Mouse (Mus musculus) lung, embryonic 14.5 days (tissue): ENCODE measurements around the gene Klf1. TPM values are rescaled to one million over a fixed set of nuclear protein-coding genes. Genes with fewer than 3 reads are reported as not detected.
"Not testable (repeated sequence)": the region's sequence is repeated elsewhere in the genome, so short reads cannot be mapped to it uniquely, and the experiment has no call there.

Experiments used
- ATAC-seq: fragments of 200-750 bp; cut with Nextera tagmentation; 2 replicates; pipeline ENCODE4 v1.8.0; 2017; ENCODE audit warnings: mild to moderate bottlenecking, moderate TSS enrichment, moderate library complexity; ENCODE audit not compliant: insufficient read depth
- DNase-seq: peaks from one replicate; pipeline ENCODE4 v3.0.0-alpha.2; 2015
- H3K27ac ChIP-seq: fragments of 300-500 bp; sonication (generic); 2 replicates; pipeline ENCODE4 v1.5.1; 2014; ENCODE audit warnings: low read depth, mild to moderate bottlenecking, moderate library complexity
- H3K27me3 ChIP-seq: fragments of 300-500 bp; sonication (generic); 2 replicates; pipeline ENCODE4 v1.6.1; 2014; ENCODE audit warnings: low read length, control low read depth; ENCODE audit not compliant: insufficient read depth
- H3K36me3 ChIP-seq: fragments of 300-500 bp; sonication (generic); 2 replicates; pipeline ENCODE4 v1.6.1; 2014; ENCODE audit warnings: control low read depth; ENCODE audit not compliant: insufficient read depth
- H3K4me1 ChIP-seq: fragments of 300-500 bp; sonication (generic); 2 replicates; pipeline ENCODE4 v1.6.1; 2014; ENCODE audit warnings: antibody characterized with exemption, control low read depth; ENCODE audit not compliant: insufficient read depth
- H3K4me2 ChIP-seq: fragments of 300-500 bp; sonication (generic); 2 replicates; pipeline ENCODE4 v1.6.1; 2014; ENCODE audit warnings: mild to moderate bottlenecking
- H3K4me3 ChIP-seq: fragments of 300-500 bp; sonication (generic); 2 replicates; pipeline ENCODE4 v1.5.1; 2014; ENCODE audit warnings: low read depth, low read length
- H3K9ac ChIP-seq: fragments of 300-500 bp; sonication (generic); 2 replicates; pipeline ENCODE4 v1.6.1; 2014
- H3K9me3 ChIP-seq: fragments of 300-500 bp; sonication (generic); 2 replicates; pipeline ENCODE4 v1.6.1; 2016; ENCODE audit warnings: low read depth, low read length, control low read depth
- CTCF ChIP-seq: IDR thresholded peaks from 2 replicates; pipeline ENCODE4 v1.5.1; 2016; ENCODE audit warnings: antibody characterized with exemption, low read depth
- WGBS: fragments of 180-500 bp; shearing (Covaris S2); extraction: QIAGEN DNeasy Blood & Tissue Kit; methylation state at CpG from one replicate; pipeline ENCODE4 v1.1.7; 2014; 5-methylcytosine and 5-hydroxymethylcytosine counted together
- polyA plus RNA-seq: library from polyadenylated mRNA; unstranded; fragments of >200 nt; fragmentation: Nextera tagmentation; extraction: Ambion mirVana; gene quantifications from 2 replicates; pipeline ENCODE4 v1.2.1, GENCODE M21; 2014

The Klf1 gene
- polyA plus RNA-seq, 1 experiment from 2014 or later = 1.9 TPM

GRCm38 (mm10) chr8:84907493-84907892, 5.8 kb downstream of the Klf1 start:
- TF ChIP-seq CTCF = no peak
- Histone ChIP-seq H3K27ac (no peak overlapping the region), H3K36me3 (no peaks in the 10 kb centered on the region), H3K9me3 (no peaks in the 10 kb centered on the region), H3K4me1 (0 out of 2 replicates have a peak, but pooled peaks cover 6% of the 10 kb centered on the region), H3K27me3 (peaks cover 21% of the 10 kb centered on the region), H3K9ac (no peak overlapping the region), H3K4me3 (no peak overlapping the region), H3K4me2 (no peak overlapping the region)
- DNase-seq (no peak), ATAC-seq (no peak)
- 73% methylated on average over 8 of the region's 8 CpGs for WGBS

DNA sequence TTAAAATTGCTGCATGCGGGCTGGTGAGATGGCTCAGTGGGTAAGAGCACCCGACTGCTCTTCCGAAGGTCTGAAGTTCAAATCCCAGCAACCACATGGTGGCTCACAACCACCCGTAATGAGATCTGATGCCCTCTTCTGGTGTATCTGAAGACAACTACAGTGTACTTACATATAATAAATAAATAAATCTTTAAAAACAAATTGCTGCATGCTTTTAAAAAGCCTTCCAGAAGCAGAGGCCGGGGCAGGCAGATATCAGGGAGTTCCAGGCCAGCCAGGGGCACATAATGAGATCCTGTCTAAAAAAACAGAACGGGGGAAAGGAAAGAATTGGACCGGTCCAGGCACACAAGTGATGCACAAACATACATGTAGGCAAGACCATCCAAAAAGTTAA, 6.3 kb downstream of the Klf1 start:
- peak overlapping the region; percentile 58 for H3K4me3 ChIP-seq
- 0 out of 2 replicates have a peak overlapping the region, but pooled peaks have one; percentile 30 for H3K27ac ChIP-seq
- H3K9me3 ChIP-seq, H3K36me3 ChIP-seq, DNase-seq, ATAC-seq, H3K4me1 ChIP-seq: not testable (repeated sequence)
- 33% methylated on average over 6 of the region's 7 CpGs for WGBS
- H3K4me2 ChIP-seq = peak overlapping the region; percentile 93
- H3K9ac ChIP-seq = peak overlapping the region; percentile 34; the same call in 1 of the 2 replicates
- H3K27me3 ChIP-seq = peaks cover 26% of the 10 kb centered on the region

DNA sequence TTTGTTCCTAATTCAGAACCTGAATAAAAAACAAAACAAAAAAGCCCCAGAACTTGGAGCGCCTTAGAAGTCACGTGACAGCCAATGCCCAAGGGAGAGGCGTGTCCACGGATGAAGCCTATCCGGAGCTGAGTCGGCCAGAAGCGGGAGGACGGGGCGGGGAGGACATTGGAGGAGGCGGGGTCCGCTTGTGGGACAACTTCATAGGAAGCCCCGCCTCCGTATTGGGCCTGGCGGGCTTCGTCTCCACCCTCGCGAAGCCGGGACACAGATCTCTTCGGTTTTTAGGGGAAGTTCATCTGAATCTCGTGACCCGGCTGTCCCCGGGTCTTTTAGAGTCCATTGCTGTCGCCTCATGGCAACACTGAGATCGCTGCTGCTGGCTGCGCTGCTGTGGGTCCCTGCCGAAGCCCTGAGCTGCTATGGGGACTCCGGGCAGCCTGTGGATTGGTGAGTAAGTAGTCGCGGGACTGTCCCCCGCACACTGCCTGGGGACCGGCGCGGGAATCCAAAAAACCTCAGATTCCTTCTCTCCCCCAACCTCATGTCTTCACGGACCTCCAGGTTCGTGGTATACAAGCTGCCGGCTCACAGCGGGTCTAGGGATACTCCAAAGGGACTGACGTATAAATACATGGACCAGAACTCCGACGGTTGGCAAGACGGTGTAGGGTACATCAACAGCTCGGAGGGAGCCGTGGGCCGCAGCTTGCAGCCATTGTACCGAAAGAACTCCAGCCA, 6.9 kb downstream of the Klf1 start, which contains the start of gene Dnase2a:
Gene Dnase2a, plus strand, starts transcription at position 140 of the 741 bp plus-strand sequence.
- DNase-seq (peak; percentile 97), ATAC-seq (peak; percentile 94)
- Histone ChIP-seq H3K9ac (peak within 1 kb of the TSS; percentile 69), H3K4me3 (peak within 1 kb of the TSS; percentile 58), H3K27me3 (peaks cover 32% of the 10 kb centered on the region), H3K36me3 (no peaks in the 10 kb centered on the region), H3K27ac (0 out of 2 replicates have a peak within 1 kb of the TSS, but pooled peaks have one; percentile 30), H3K9me3 (no peaks in the 10 kb centered on the region), H3K4me1 (0 out of 2 replicates have a peak, but pooled peaks cover 6% of the 10 kb centered on the region), H3K4me2 (peak within 1 kb of the TSS; percentile 93)
- no peak for TF ChIP-seq CTCF
- under 1% methylated on average over 45 of the region's 45 CpGs for WGBS

DNA sequence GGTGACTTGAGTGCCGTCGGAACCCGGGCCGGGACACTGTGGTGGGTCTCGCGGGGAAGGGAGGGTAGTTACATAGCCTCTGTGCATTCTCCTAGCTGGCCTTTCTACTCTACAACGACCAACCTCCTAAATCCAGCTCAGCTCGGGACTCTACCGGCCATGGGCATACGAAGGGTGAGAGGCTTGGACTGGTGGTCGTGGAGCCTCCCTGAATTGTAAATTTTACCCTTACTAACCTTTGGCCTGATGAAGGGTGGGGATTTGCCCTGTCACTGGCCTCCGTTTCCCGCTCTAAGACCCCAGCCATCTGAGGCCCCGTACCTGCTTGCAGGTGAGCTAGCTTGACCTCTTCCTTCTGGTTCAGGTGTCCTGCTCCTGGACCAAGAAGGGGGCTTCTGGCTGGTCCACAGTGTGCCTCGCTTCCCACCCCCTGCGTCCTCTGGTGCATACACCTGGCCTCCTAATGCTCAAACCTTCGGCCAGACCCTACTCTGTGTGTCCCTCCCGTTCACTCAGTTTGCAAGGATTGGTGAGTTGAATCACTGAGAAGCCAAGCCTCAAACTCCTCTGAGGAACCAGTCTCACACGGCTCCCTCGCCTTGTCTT, 7.5 kb downstream of the Klf1 start:
- 0 out of 2 replicates have a peak, but pooled peaks cover 6% of the 10 kb centered on the region for H3K4me1 ChIP-seq
- ATAC-seq (no peak; the same call in 1 of the 2 replicates), DNase-seq (no peak)
- WGBS = 44% methylated on average over 20 of the region's 20 CpGs
- no peak overlapping the region for H3K27ac ChIP-seq
- H3K9ac ChIP-seq = peak overlapping the region; percentile 69
- H3K9me3 ChIP-seq = 0 out of 2 replicates have a peak, but pooled peaks cover 5% of the 10 kb centered on the region
- H3K4me3 ChIP-seq = peak overlapping the region; percentile 58
- H3K27me3 ChIP-seq = peaks cover 37% of the 10 kb centered on the region
- H3K4me2 ChIP-seq = peak overlapping the region; percentile 93
- TF ChIP-seq CTCF = no peak
- H3K36me3 ChIP-seq = no peaks in the 10 kb centered on the region

DNA sequence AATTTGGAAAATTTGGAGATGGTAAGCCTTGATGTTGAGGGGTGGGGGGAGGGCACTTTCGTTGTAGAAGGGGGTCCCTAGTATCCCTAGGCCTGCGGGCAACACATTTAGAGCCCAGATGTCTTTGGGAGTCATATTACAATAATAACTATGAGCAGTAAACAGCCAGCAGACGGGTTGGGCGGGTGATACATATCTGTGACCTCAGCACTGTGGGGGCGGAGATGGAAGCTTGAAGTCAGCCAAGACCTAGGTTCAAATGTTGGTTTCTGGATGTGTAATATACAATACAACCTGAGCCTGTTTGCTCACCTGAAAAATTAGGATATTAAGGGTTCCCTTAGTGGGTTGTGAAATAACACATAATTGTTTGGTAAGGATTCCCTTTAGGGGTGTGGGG, 8.2 kb downstream of the Klf1 start:
- H3K9ac ChIP-seq = no peak overlapping the region
- H3K36me3 ChIP-seq = no peaks in the 10 kb centered on the region
- peaks cover 37% of the 10 kb centered on the region for H3K27me3 ChIP-seq
- WGBS = 61% methylated on average over 5 of the region's 5 CpGs
- DNase-seq (no peak), ATAC-seq (no peak)
- H3K9me3 ChIP-seq = 0 out of 2 replicates have a peak, but pooled peaks cover 5% of the 10 kb centered on the region
- H3K27ac ChIP-seq = no peak overlapping the region
- TF ChIP-seq CTCF = no peak
- H3K4me2 ChIP-seq = peak overlapping the region; percentile 93
- 0 out of 2 replicates have a peak, but pooled peaks cover 6% of the 10 kb centered on the region for H3K4me1 ChIP-seq
- no peak overlapping the region for H3K4me3 ChIP-seq

GRCm38 (mm10) chr8:84910551-84910950, 8.8 kb downstream of the Klf1 start:
- Histone ChIP-seq H3K9me3 (0 out of 2 replicates have a peak, but pooled peaks cover 5% of the 10 kb centered on the region), H3K4me1 (0 out of 2 replicates have a peak, but pooled peaks cover 6% of the 10 kb centered on the region), H3K9ac (no peak overlapping the region), H3K4me3 (no peak overlapping the region), H3K36me3 (no peaks in the 10 kb centered on the region), H3K4me2 (no peak overlapping the region), H3K27ac (no peak overlapping the region), H3K27me3 (peaks cover 37% of the 10 kb centered on the region)
- 76% methylated on average over 6 of the region's 6 CpGs for WGBS
- no peak for DNase-seq
- TF ChIP-seq CTCF = no peak
- ATAC-seq = no peak

- H3K4me2 ChIP-seq = no peak overlapping the region
- H3K36me3 ChIP-seq = no peaks in the 10 kb centered on the region
- H3K4me1 ChIP-seq = 0 out of 2 replicates have a peak, but pooled peaks cover 6% of the 10 kb centered on the region
- 82% methylated on average over 9 of the region's 9 CpGs for WGBS
- no peak overlapping the region for H3K4me3 ChIP-seq
- H3K9me3 ChIP-seq = 0 out of 2 replicates have a peak, but pooled peaks cover 5% of the 10 kb centered on the region
- no peak overlapping the region for H3K27ac ChIP-seq
- no peak overlapping the region for H3K9ac ChIP-seq
- no peak for DNase-seq
- peaks cover 37% of the 10 kb centered on the region for H3K27me3 ChIP-seq
- no peak for TF ChIP-seq CTCF
- no peak for ATAC-seq
These were observed 10.1 kb downstream of the Klf1 start for GRCm38 (mm10) chr8:84911854-84912253.
